Mouse (Mus musculus) cerebellum, adult 11-12 months (tissue): Measurements from ENCODE around the gene Lce3d.

ENCODE experiments used
- DNase-seq: peaks from one replicate; pipeline ENCODE4 v3.0.0; 2022

Gene Lce3d

GRCm38 (mm10) chr3:92957090-92957489, at the start of gene Lce3d:
Lce3d (plus strand) TSS chr3:92957390.
- DNase-seq = no peak

- no peak for DNase-seq
These were observed 49.6 kb upstream of the Lce3d start for GRCm38 (mm10) chr3:92907571-92907970.

- no peak for DNase-seq
These were observed 36.8 kb upstream of the Lce3d start for GRCm38 (mm10) chr3:92920364-92920763.

- DNase-seq = no peak
These were observed 31.1 kb upstream of the Lce3d start, which contains the start of gene Lce3a for GRCm38 (mm10) chr3:92926130-92926529. Lce3a (minus strand) TSS chr3:92926230.

GRCm38 (mm10) chr3:92932679-92933078, 24.5 kb upstream of the Lce3d start, which contains the start of gene Lce3b:
Lce3b (plus strand) TSS chr3:92932979.
- no peak for DNase-seq

GRCm38 (mm10) chr3:92944186-92944585, 13.0 kb upstream of the Lce3d start, which contains the start of gene Lce3c:
Lce3c (plus strand) TSS chr3:92944486.
- DNase-seq = no peak

- DNase-seq = no peak
These were observed 9.6 kb downstream of the Lce3d start, which contains the start of gene Lce3e for GRCm38 (mm10) chr3:92966761-92967160. Lce3e (plus strand) TSS chr3:92967061.

GRCm38 (mm10) chr3:92978484-92978883, 21.3 kb downstream of the Lce3d start:
- DNase-seq = no peak

- DNase-seq = no peak
These were observed 34.7 kb downstream of the Lce3d start, which contains the start of gene Lce3f for GRCm38 (mm10) chr3:92991926-92992325. Lce3f (plus strand) TSS chr3:92992226.

GRCm38 (mm10) chr3:92998691-92999090, 41.5 kb downstream of the Lce3d start:
- peak; percentile 8 for DNase-seq

GRCm38 (mm10) chr3:93000621-93001020, 43.4 kb downstream of the Lce3d start:
- no peak for DNase-seq

GRCm38 (mm10) chr3:93002843-93003242, 45.7 kb downstream of the Lce3d start:
- DNase-seq = no peak
